Mouse (Mus musculus): Measurements from ENCODE around the gene Fam234b. TPM values are rescaled to one million over a fixed set of nuclear protein-coding genes. Genes with fewer than 3 reads are reported as not detected.

The Fam234b gene
- total RNA-seq, 1 experiment from 2014 or later = 28.7 TPM

- DNase-seq = peak; percentile 32
Observed at GRCm38 (mm10) chr6:135182925-135183324, 14.9 kb upstream of the Fam234b start.

- no peak for DNase-seq
Observed at GRCm38 (mm10) chr6:135183961-135184360, 13.8 kb upstream of the Fam234b start.

GRCm38 (mm10) chr6:135187076-135187917 lies 10.5 kb upstream of the Fam234b start:
- no peak for DNase-seq

- no peak for DNase-seq
Observed at GRCm38 (mm10) chr6:135188629-135189028, 9.1 kb upstream of the Fam234b start.

GRCm38 (mm10) chr6:135190122-135190521 lies 7.7 kb upstream of the Fam234b start:
- no peak for DNase-seq

GRCm38 (mm10) chr6:135191906-135192305 lies 5.9 kb upstream of the Fam234b start:
- DNase-seq = no peak

GRCm38 (mm10) chr6:135192993-135193392 lies 4.8 kb upstream of the Fam234b start:
- peak; percentile 70 for DNase-seq

GRCm38 (mm10) chr6:135193733-135194132 lies 4.0 kb upstream of the Fam234b start:
- no peak for DNase-seq

GRCm38 (mm10) chr6:135194907-135195306 lies 2.9 kb upstream of the Fam234b start:
- no peak for DNase-seq

GRCm38 (mm10) chr6:135196707-135197106 lies 1.1 kb upstream of the Fam234b start:
- DNase-seq = no peak

- DNase-seq = no peak
Observed at GRCm38 (mm10) chr6:135197446-135197845, 331 bp upstream of the Fam234b start.

- DNase-seq = no peak
Observed at GRCm38 (mm10) chr6:135198726-135199125, 949 bp downstream of the Fam234b start.

GRCm38 (mm10) chr6:135200122-135200957 lies 2.6 kb downstream of the Fam234b start:
- no peak for DNase-seq

GRCm38 (mm10) chr6:135202668-135203067 lies 4.9 kb downstream of the Fam234b start:
- no peak for DNase-seq

GRCm38 (mm10) chr6:135203737-135204136 lies 6.0 kb downstream of the Fam234b start:
- no peak for DNase-seq

- DNase-seq = no peak
Observed at GRCm38 (mm10) chr6:135204869-135205268, 7.1 kb downstream of the Fam234b start.

- no peak for DNase-seq
Observed at GRCm38 (mm10) chr6:135205802-135206201, 8.0 kb downstream of the Fam234b start.

GRCm38 (mm10) chr6:135206909-135207308 lies 9.1 kb downstream of the Fam234b start:
- DNase-seq = no peak

- no peak for DNase-seq
Observed at GRCm38 (mm10) chr6:135211169-135211568, 13.4 kb downstream of the Fam234b start.

- no peak for DNase-seq
Observed at GRCm38 (mm10) chr6:135212666-135213065, 14.9 kb downstream of the Fam234b start.

- DNase-seq = no peak
Observed at GRCm38 (mm10) chr6:135218330-135218729, 20.6 kb downstream of the Fam234b start.

- no peak for DNase-seq
Observed at GRCm38 (mm10) chr6:135219916-135220315, 22.1 kb downstream of the Fam234b start.

- no peak for DNase-seq
Observed at GRCm38 (mm10) chr6:135223786-135224416, 26.1 kb downstream of the Fam234b start.

All from adrenal gland, postnatal 14 days (tissue).